Mouse (Mus musculus) forebrain, embryonic 12.5 days (tissue): ENCODE measurements at regions not wholly inside any gene's neighbourhood (a gene's known extent, or its start where the extent isn't known, plus 50 kb on each side); places are given as distances from the start of the nearest gene placed in this dataset.

Experiments
- ATAC-seq: fragments of 200-750 bp; cut with Nextera tagmentation; 2 replicates; pipeline ENCODE4 v1.8.0; 2017; ENCODE audit warnings: moderate TSS enrichment; ENCODE audit not compliant: low FRiP score
- H3K27ac ChIP-seq: fragments of 300-500 bp; sonication (generic); 2 replicates; pipeline ENCODE4 v1.5.1; 2016; ENCODE audit warnings: mild to moderate bottlenecking
- H3K27me3 ChIP-seq: fragments of 300-500 bp; sonication (generic); 2 replicates; pipeline ENCODE4 v1.6.1; 2016; ENCODE audit warnings: mild to moderate bottlenecking
- H3K36me3 ChIP-seq: fragments of 300-500 bp; sonication (generic); replicated peaks from 2 replicates; pipeline ENCODE4 v1.6.1; 2016; ENCODE audit warnings: mild to moderate bottlenecking
- H3K4me1 ChIP-seq: fragments of 300-500 bp; sonication (generic); 2 replicates; pipeline ENCODE4 v1.6.1; 2016
- H3K4me2 ChIP-seq: fragments of 300-500 bp; sonication (generic); 2 replicates; pipeline ENCODE4 v1.6.1; 2016; ENCODE audit warnings: mild to moderate bottlenecking, moderate library complexity
- H3K4me3 ChIP-seq: fragments of 300-500 bp; sonication (generic); replicated peaks from 2 replicates; pipeline ENCODE4 v1.5.1; 2016; ENCODE audit warnings: mild to moderate bottlenecking
- H3K9ac ChIP-seq: fragments of 300-500 bp; sonication (generic); 2 replicates; pipeline ENCODE4 v1.6.1; 2016; ENCODE audit warnings: mild to moderate bottlenecking
- H3K9me3 ChIP-seq: fragments of 300-500 bp; sonication (generic); 2 replicates; pipeline ENCODE4 v1.6.1; 2016
- WGBS: fragments of 180-500 bp; shearing (Covaris S2); methylation state at CpG from one replicate; pipeline ENCODE4 v1.1.7; 2016; 5-methylcytosine and 5-hydroxymethylcytosine counted together

DNA sequence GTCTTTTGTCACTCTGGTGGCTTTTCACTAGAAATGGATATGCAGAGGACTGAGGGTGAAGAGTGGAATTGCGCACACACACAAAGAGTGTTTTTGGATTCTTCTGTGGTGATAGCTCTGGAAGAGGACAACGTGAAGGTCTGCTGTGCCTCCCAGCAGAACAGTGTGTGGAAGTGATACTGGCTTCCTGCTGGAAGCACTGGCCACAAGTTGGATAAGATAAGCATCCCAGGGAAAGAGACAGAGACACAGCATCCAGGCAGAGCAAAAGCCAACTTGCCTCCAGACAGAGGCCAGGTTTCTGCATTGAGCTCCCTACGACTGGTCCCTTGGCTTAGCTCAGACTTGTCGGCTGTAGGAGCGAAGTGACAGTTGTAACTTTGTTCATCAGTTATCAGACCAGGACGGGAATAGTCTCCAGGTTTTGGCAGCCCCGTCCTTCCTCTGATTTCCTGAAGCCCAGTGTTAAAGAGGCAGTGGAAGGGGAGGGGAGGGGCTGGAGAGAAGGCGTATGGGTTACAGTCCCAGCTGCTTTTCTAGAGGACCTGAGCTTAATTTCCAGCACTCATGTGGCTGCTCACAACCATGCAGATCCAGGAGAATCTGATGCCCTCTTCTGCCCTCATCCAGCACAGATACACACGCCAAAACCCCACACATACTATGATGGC lies 89.2 kb downstream of the Tmem170b start:
- Histone ChIP-seq H3K9ac (no peak overlapping the region), H3K9me3 (no peaks in the 10 kb centered on the region), H3K36me3 (no peaks in the 10 kb centered on the region), H3K27ac (no peak overlapping the region), H3K4me3 (no peak overlapping the region), H3K4me1 (no peaks in the 10 kb centered on the region), H3K4me2 (no peak overlapping the region), H3K27me3 (no peaks in the 10 kb centered on the region)
- WGBS, result 90% methylated on average over 9 of the region's 9 CpGs
- no peak for ATAC-seq

DNA sequence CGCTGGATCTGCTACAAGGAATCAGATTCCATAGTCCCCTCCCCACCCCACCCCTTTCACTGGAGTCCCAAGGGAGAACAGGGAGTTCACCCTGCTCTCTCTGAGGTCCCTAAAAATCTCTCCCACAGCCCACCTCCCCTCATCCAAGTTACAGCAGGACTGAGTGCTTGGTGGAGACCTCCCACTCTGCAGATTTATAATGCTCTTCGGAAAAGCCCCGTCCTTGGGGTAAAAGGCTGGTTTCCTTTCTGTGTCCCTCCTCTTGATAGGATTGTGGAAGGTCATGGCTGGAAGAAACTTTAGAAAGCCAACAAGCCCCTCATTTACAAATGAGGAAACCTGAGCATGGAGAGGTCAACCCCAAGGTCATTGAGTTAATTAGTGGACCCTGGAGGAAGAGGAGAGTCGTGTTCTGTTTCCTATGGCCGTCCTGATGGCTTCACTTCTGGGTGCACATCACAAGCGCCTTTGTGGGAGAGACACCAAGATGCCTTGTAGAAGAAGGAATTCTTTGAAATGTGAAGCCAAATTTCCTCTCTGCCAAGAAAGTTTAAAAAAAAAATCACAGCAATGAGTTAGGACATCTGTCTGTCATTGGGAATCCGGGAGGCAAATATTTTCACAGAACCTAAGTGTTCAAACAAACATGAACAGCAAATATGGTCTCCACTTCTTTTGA lies 91.2 kb downstream of the Tmem170b start:
- Histone ChIP-seq H3K36me3 (no peaks in the 10 kb centered on the region), H3K9ac (no peak overlapping the region), H3K4me1 (no peaks in the 10 kb centered on the region), H3K4me3 (no peak overlapping the region), H3K27ac (no peak overlapping the region), H3K9me3 (no peaks in the 10 kb centered on the region), H3K4me2 (no peak overlapping the region), H3K27me3 (no peaks in the 10 kb centered on the region)
- 87% methylated on average over 7 of the region's 7 CpGs for WGBS
- ATAC-seq, result no peak

DNA sequence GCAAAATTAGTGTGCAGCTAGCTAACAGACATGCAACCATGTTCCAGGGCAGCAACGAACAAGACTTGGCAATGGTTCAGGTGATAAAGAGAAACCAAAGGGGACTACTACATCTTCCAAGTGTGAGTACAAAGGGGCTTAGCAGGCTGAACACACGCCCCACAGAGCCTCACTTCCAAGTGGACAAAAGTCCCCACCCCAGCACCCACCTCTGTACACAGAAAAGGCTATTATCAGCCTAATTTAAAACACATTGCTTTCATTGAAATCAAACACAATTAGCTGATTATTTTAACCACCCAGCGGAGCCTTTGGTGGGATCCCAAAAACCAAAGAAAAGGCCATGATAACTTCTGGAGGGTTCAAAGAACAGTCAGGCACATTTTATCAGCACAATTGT lies 95.6 kb downstream of the Tmem170b start:
- Histone ChIP-seq H3K9ac (no peak overlapping the region), H3K9me3 (no peaks in the 10 kb centered on the region), H3K36me3 (no peaks in the 10 kb centered on the region), H3K4me2 (no peak overlapping the region), H3K27me3 (no peaks in the 10 kb centered on the region), H3K4me1 (no peaks in the 10 kb centered on the region; the same call in 1 of the 2 replicates), H3K4me3 (no peak overlapping the region), H3K27ac (peak overlapping the region; percentile 37; the same call in 1 of the 2 replicates)
- no peak; the same call in 1 of the 2 replicates for ATAC-seq
- WGBS, result 47% methylated on average over 3 of the region's 3 CpGs

DNA sequence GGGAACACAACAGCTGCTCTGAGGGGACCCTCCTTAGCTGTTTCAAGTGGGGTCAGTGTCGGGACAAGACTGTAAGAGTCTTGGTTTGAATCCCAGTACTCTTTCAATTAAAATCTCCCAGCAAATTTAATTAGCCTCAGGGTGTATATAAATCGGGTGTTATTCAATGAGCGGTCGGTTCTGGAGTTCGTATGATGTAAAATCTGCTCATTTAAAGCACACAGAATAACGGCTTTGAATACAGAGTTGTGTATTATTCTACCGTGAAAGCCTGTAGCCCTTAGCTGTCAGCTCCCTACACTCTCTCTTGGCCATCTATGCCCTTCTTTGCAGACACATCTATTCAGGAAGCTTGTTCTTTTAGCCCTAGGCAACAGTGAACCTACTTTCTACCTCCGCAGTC lies 96.1 kb downstream of the Tmem170b start:
- no peaks in the 10 kb centered on the region for H3K9me3 ChIP-seq
- H3K27me3 ChIP-seq, result no peaks in the 10 kb centered on the region
- ATAC-seq, result peak; percentile 68; the same call in 1 of the 2 replicates
- no peaks in the 10 kb centered on the region; the same call in 1 of the 2 replicates for H3K4me1 ChIP-seq
- no peak overlapping the region for H3K9ac ChIP-seq
- 41% methylated on average over 8 of the region's 8 CpGs for WGBS
- H3K27ac ChIP-seq, result peak overlapping the region; percentile 37
- H3K4me2 ChIP-seq, result no peak overlapping the region
- no peaks in the 10 kb centered on the region for H3K36me3 ChIP-seq
- H3K4me3 ChIP-seq, result no peak overlapping the region

DNA sequence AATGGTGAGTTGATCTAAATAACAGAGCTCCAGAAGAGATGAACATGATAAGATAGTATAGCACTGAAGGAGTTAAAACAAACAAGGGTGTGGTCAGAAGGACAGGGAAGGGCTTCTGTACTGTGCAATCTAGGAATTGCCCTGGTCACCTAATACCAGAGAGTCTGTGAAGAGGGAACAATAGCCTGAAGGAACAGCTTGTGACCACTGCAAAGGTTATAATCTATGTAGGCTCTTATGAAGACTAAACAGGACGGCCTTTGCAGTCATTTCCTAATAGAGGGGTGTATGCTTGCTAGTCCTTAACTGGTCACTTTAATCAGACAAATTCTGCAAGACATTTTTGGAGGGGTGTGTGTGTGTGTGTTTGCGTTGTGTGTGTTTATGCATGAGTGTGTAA lies 97.5 kb downstream of the Tmem170b start:
- Histone ChIP-seq H3K4me2 (no peak overlapping the region), H3K4me3 (no peak overlapping the region), H3K9ac (no peak overlapping the region), H3K4me1 (no peaks in the 10 kb centered on the region; the same call in 1 of the 2 replicates), H3K27ac (peak overlapping the region; percentile 10; the same call in 1 of the 2 replicates), H3K9me3 (no peaks in the 10 kb centered on the region), H3K36me3 (no peaks in the 10 kb centered on the region), H3K27me3 (no peaks in the 10 kb centered on the region)
- 88% methylated on average over 2 of the region's 2 CpGs for WGBS
- no peak for ATAC-seq

DNA sequence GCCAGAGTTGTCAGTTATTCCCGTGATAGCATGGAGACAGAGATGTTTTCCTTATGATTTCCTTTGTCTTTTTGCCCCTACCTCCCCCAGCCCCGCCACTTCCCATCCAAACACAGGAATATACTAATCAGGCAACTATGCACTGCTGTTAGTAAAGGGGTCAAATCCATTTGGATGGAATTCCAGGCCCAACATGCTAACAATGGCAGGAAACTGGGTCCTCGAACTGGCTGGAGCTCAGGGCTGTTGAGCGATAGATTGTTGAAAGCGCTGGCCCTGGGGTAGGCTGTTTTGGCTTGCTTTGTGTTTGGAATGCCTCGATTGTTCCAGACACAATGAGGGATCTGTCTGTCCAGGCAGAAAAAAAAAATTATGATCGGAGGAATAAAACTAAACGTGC lies 97.9 kb downstream of the Tmem170b start:
- WGBS, result 69% methylated on average over 8 of the region's 8 CpGs
- no peak overlapping the region for H3K4me2 ChIP-seq
- ATAC-seq, result no peak

DNA sequence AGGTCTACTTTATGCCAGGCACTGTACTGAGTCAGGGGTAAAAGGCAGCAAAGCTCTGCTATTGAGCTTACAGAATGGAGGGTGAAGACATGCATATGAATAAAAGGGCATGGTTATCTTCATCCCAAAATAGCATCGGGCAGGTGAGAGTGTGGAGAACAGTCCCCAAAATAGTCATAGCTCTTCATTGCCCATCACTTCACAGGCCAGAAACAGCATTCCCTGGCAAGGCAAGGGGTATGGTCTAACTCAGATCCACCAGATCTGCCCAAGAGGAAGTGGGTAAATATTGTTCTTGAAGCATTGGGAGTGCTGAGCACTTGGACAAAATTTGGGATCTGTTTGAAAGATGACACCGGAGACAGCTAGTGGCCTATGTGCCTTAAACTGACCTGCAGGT lies 99.1 kb downstream of the Tmem170b start:
- WGBS, result 95% methylated on average over 2 of the region's 2 CpGs

More for the DNA sequence above, 97.9 kb downstream of the Tmem170b start:
- H3K9me3 ChIP-seq, result no peaks in the 10 kb centered on the region
- no peak overlapping the region for H3K4me3 ChIP-seq
- no peak overlapping the region for H3K9ac ChIP-seq
- H3K27me3 ChIP-seq, result no peaks in the 10 kb centered on the region
- H3K27ac ChIP-seq, result no peak overlapping the region
- H3K4me1 ChIP-seq, result no peaks in the 10 kb centered on the region; the same call in 1 of the 2 replicates
- no peaks in the 10 kb centered on the region for H3K36me3 ChIP-seq

DNA sequence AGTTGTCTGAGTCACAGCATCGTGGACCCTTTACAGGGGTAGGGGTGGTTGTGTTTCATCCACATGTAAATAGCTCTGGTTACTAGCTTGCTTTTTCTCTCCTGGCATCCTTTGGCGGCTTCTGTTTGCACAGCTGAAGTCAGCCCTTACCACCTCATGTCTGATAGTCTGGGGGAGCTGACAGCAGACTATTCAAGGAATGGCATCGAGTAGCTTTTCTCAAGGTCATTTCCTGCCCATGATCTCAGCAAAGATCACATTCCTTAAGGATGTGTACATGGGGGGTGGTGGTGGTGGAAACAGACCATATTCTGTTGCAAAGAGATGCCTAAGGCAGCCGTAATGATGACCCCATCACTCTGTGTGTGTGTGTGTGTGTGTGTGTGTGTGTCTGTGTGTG lies 99.9 kb downstream of the Tmem170b start:
- no peak overlapping the region for H3K9ac ChIP-seq
- no peak for ATAC-seq
- H3K9me3 ChIP-seq, result no peaks in the 10 kb centered on the region
- no peaks in the 10 kb centered on the region for H3K36me3 ChIP-seq
- 79% methylated on average over 4 of the region's 4 CpGs for WGBS
- H3K4me3 ChIP-seq, result no peak overlapping the region
- H3K4me1 ChIP-seq, result peaks cover 6% of the 10 kb centered on the region; the same call in 1 of the 2 replicates
- no peak overlapping the region for H3K4me2 ChIP-seq
- no peak overlapping the region for H3K27ac ChIP-seq
- no peaks in the 10 kb centered on the region for H3K27me3 ChIP-seq

More for the DNA sequence above, 99.1 kb downstream of the Tmem170b start:
- ATAC-seq, result no peak
- H3K27ac ChIP-seq, result no peak overlapping the region
- no peaks in the 10 kb centered on the region for H3K9me3 ChIP-seq
- peaks cover 3% of the 10 kb centered on the region; the same call in 1 of the 2 replicates for H3K4me1 ChIP-seq
- no peak overlapping the region for H3K4me2 ChIP-seq
- no peak overlapping the region for H3K9ac ChIP-seq
- H3K27me3 ChIP-seq, result no peaks in the 10 kb centered on the region
- no peaks in the 10 kb centered on the region for H3K36me3 ChIP-seq
- H3K4me3 ChIP-seq, result no peak overlapping the region

DNA sequence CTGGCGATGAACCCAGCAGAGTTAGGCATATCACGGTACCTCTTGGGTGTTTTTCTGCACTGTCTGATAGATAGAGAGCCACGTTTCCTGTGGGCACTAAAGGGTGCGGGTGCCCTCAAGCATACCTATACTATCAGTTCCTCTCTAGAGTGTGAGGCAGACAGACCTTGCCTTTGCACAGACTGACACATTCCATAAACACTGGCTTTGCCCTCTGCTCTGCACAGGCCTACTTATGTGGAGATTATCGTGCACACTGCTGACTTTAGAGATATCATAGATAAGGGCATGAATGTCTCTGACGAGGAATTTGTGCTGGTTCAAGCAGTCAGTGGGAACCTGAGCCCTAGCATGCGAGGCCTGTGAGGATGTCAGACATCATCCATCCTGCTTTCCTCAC lies 102.1 kb downstream of the Tmem170b start:
- Histone ChIP-seq H3K9me3 (no peaks in the 10 kb centered on the region), H3K27ac (no peak overlapping the region), H3K27me3 (no peaks in the 10 kb centered on the region), H3K36me3 (no peaks in the 10 kb centered on the region), H3K9ac (no peak overlapping the region), H3K4me3 (no peak overlapping the region), H3K4me2 (no peak overlapping the region), H3K4me1 (peaks cover 6% of the 10 kb centered on the region; the same call in 1 of the 2 replicates)
- ATAC-seq, result no peak
- WGBS, result 88% methylated on average over 7 of the region's 7 CpGs

DNA sequence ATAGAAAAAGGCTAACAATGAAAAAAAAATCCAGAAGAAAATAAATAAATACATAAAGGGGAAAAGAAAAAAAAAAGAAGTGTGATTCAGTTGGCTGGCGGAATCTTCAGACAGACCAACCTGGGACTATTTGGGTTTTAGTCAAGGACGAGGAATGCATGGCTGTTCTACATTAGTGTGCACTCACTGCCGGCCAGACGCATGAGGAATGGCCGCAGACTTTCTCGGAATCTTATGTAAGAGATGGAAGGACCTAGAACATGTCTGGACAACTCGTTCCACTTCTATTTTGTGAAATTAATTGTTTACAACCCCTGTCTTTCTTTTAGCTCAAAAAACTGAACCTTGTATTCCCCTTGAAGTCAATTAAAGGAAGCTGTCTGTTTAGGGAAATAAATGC lies 103.4 kb downstream of the Tmem170b start:
- Histone ChIP-seq H3K27ac (no peak overlapping the region), H3K4me3 (no peak overlapping the region), H3K9ac (no peak overlapping the region), H3K36me3 (no peaks in the 10 kb centered on the region), H3K9me3 (no peaks in the 10 kb centered on the region), H3K4me1 (peaks cover 6% of the 10 kb centered on the region; the same call in 1 of the 2 replicates), H3K4me2 (no peak overlapping the region), H3K27me3 (no peaks in the 10 kb centered on the region)
- 75% methylated on average over 7 of the region's 7 CpGs for WGBS
- no peak for ATAC-seq

DNA sequence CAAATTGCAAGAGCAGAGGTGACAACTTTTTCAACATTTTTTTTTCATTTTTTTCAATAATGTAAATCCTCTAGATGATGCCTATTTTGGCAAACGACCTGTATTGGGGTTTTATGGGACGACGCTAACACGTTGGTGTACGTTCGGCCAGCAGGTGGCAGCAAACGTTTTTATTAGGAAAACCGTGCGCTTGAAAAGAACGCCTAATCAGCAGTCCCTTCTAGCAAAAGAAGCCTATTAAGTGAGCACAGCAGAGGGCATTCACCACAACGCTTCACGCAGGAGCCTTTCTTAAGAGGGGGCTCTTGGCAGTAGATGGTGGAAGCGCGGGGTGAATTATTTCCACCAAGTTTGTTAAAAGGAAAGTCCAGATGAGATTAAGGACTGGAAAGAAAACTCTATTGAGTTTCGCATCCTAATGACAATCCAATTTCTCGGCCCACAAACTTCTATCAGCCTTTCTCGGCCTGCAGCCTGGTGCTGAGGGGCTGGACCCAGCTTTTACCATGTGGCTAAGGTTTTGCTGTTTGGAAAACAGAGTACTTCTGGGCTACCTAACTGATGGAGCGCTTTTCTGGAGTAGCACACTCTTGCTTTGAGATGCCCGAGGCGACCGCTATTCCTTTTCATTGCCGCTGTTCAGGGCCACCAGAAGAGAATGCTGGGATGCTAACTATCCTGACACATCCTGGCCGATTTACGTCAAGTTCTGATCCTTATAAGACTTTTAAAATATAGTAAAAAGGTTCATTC lies 103.9 kb downstream of the Tmem170b start:
- H3K4me1 ChIP-seq, result peaks cover 6% of the 10 kb centered on the region; the same call in 1 of the 2 replicates
- 22% methylated on average over 24 of the region's 24 CpGs for WGBS
- H3K36me3 ChIP-seq, result no peaks in the 10 kb centered on the region
- H3K27me3 ChIP-seq, result no peaks in the 10 kb centered on the region
- ATAC-seq, result peak; percentile 81
- no peaks in the 10 kb centered on the region for H3K9me3 ChIP-seq
- peak overlapping the region; percentile 35 for H3K4me2 ChIP-seq
- H3K27ac ChIP-seq, result peak overlapping the region; percentile 46
- H3K9ac ChIP-seq, result no peak overlapping the region
- H3K4me3 ChIP-seq, result no peak overlapping the region

DNA sequence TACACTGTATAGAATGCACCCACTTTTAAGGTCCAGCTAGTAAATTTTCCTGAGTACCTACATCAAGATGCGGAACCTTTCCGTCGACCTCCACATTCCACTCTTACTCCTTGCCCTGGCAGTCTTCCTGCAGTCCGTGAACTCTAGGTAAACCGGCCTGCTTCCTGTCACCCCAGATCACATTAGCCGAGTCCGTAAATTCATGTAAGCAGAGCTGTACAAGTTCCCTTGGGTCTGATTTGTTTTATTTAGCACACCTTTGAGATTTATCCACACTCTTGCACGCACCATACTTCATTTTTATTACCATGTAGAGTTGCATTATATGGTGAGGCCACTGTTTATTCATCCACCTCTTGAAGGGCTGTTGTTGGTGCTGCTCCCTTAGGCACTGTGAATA lies 106.9 kb downstream of the Tmem170b start:
- Histone ChIP-seq H3K9me3 (no peaks in the 10 kb centered on the region), H3K4me3 (no peak overlapping the region), H3K4me1 (peaks cover 6% of the 10 kb centered on the region; the same call in 1 of the 2 replicates), H3K27ac (no peak overlapping the region), H3K36me3 (no peaks in the 10 kb centered on the region), H3K9ac (no peak overlapping the region), H3K27me3 (no peaks in the 10 kb centered on the region), H3K4me2 (no peak overlapping the region)
- 83% methylated on average over 8 of the region's 8 CpGs for WGBS
- no peak for ATAC-seq
